19 mouse cellular contexts compared by ENCODE assay signal in genomic region chr11:24251516-24251915, GRCm38 (mm10).
DNase-seq lines count a peak whose midpoint lies in the region; ATAC-seq and TF ChIP-seq lines count a peak whose summit lies in the region.
"Had no signal": no experiment of that assay in that cellular context is flagged by ENCODE, and none has a peak within 500 bp of the region (broad histone marks: within the 10 kb centered on the region; RNA-seq: fewer than 3 reads in every experiment).

No protein-coding gene starts in this region.

- ATAC-seq in forebrain, postnatal 0 days: peak; percentile 56; the same call in 1 of the 2 replicates
- ATAC-seq in forebrain, embryonic 12.5 days (ENCODE audit: low FRiP score): no peak
- ATAC-seq in kidney, embryonic 14.5 days (ENCODE audit: low FRiP score, low TSS enrichment): no peak
- ATAC-seq in midbrain, embryonic 12.5 days (ENCODE audit: low FRiP score, low read depth): peak; percentile 19; the same call in 1 of the 2 replicates
- ATAC-seq in CD4-positive, CD25-positive, alpha-beta regulatory T cell, adult 4 months: no peak
- ATAC-seq: forebrain, embryonic 16.5 days; inflammation-experienced regulatory T-cells, adult 6 months; lung, postnatal 0 days had no signal

- H3K9ac ChIP-seq in forebrain, postnatal 0 days: no peak overlapping the region
- H3K9ac ChIP-seq in forebrain, embryonic 12.5 days: no peak overlapping the region
- H3K9ac ChIP-seq in kidney, embryonic 14.5 days (ENCODE audit: low read depth, low read length): no peak overlapping the region
- no peak overlapping the region for H3K9ac ChIP-seq in midbrain, embryonic 12.5 days (replicated peaks)
- H3K9ac ChIP-seq: hindbrain, embryonic 12.5 days; liver, embryonic 14.5 days had no signal

- no peak overlapping the region for H3K4me2 ChIP-seq in forebrain, postnatal 0 days (ENCODE audit: low read depth)
- H3K4me2 ChIP-seq in forebrain, embryonic 12.5 days: no peak overlapping the region
- H3K4me2 ChIP-seq in kidney, embryonic 14.5 days (replicated peaks; ENCODE audit: low read depth, low read length): no peak overlapping the region
- H3K4me2 ChIP-seq in midbrain, embryonic 12.5 days (replicated peaks): no peak overlapping the region
- H3K4me2 ChIP-seq: hindbrain, embryonic 12.5 days had no signal

- 0 out of 2 replicates have a peak, but pooled peaks cover 3% of the 10 kb centered on the region for H3K4me1 ChIP-seq in forebrain, postnatal 0 days (ENCODE audit: insufficient read depth)
- peaks cover 17% of the 10 kb centered on the region; the same call in 1 of the 2 replicates for H3K4me1 ChIP-seq in forebrain, embryonic 12.5 days
- H3K4me1 ChIP-seq in kidney, embryonic 14.5 days (ENCODE audit: control insufficient read depth, insufficient read depth, low read length): no peaks in the 10 kb centered on the region
- H3K4me1 ChIP-seq in midbrain, embryonic 12.5 days: peaks cover 3% of the 10 kb centered on the region; the same call in 1 of the 2 replicates

- TF ChIP-seq CTCF in forebrain, postnatal 0 days (IDR thresholded peaks at IDR 0.05; ENCODE audit: low read depth): no peak

- H3K27ac ChIP-seq in forebrain, postnatal 0 days (ENCODE audit: low read depth, low read length): no peak overlapping the region
- H3K27ac ChIP-seq in forebrain, embryonic 12.5 days: no peak overlapping the region
- H3K27ac ChIP-seq in kidney, embryonic 14.5 days (ENCODE audit: low read depth, low read length): no peak overlapping the region
- no peak overlapping the region for H3K27ac ChIP-seq in midbrain, embryonic 12.5 days (replicated peaks)
- H3K27ac ChIP-seq: heart, embryonic 10.5 days; hindbrain, embryonic 12.5 days; liver, embryonic 14.5 days had no signal

- peak; percentile 13 for DNase-seq in forebrain, postnatal 0 days
- DNase-seq in kidney, adult 9 months: peak; percentile 13
- DNase-seq in kidney, postnatal 14 days: peak; percentile 4
- DNase-seq: B cell, adult 2 months; cerebellum, adult 9-11 months; embryo, embryonic 11 days; gastrocnemius, postnatal 36 days; thymus, postnatal 4 days had no signal

- no peaks in the 10 kb centered on the region for H3K9me3 ChIP-seq in forebrain, postnatal 0 days (ENCODE audit: low read length)
- no peaks in the 10 kb centered on the region for H3K9me3 ChIP-seq in forebrain, embryonic 12.5 days
- H3K9me3 ChIP-seq in kidney, embryonic 14.5 days (ENCODE audit: control insufficient read depth, low read length): no peaks in the 10 kb centered on the region
- H3K9me3 ChIP-seq in midbrain, embryonic 12.5 days: no peaks in the 10 kb centered on the region; the same call in 1 of the 2 replicates
- H3K9me3 ChIP-seq: heart, embryonic 10.5 days; hindbrain, embryonic 12.5 days had no signal

- H3K36me3 ChIP-seq in forebrain, postnatal 0 days (ENCODE audit: insufficient read depth): no peaks in the 10 kb centered on the region
- H3K36me3 ChIP-seq in forebrain, embryonic 12.5 days (replicated peaks): no peaks in the 10 kb centered on the region
- no peaks in the 10 kb centered on the region for H3K36me3 ChIP-seq in kidney, embryonic 14.5 days (ENCODE audit: control insufficient read depth, insufficient read depth, low read length)
- H3K36me3 ChIP-seq in midbrain, embryonic 12.5 days: no peaks in the 10 kb centered on the region
- H3K36me3 ChIP-seq: heart, embryonic 10.5 days; hindbrain, embryonic 12.5 days had no signal

- H3K4me3 ChIP-seq in forebrain, postnatal 0 days (ENCODE audit: low read depth, low read length): no peak overlapping the region
- H3K4me3 ChIP-seq in forebrain, embryonic 12.5 days (replicated peaks): no peak overlapping the region
- H3K4me3 ChIP-seq in kidney, embryonic 14.5 days (ENCODE audit: low read length): no peak overlapping the region
- no peak overlapping the region for H3K4me3 ChIP-seq in midbrain, embryonic 12.5 days
- H3K4me3 ChIP-seq: heart, embryonic 10.5 days; hindbrain, embryonic 12.5 days; myocyte had no signal

- H3K27me3 ChIP-seq in forebrain, postnatal 0 days (ENCODE audit: insufficient read depth, low read length): no peaks in the 10 kb centered on the region
- no peaks in the 10 kb centered on the region for H3K27me3 ChIP-seq in forebrain, embryonic 12.5 days
- 0 out of 2 replicates have a peak, but pooled peaks cover 2% of the 10 kb centered on the region for H3K27me3 ChIP-seq in kidney, embryonic 14.5 days (ENCODE audit: control insufficient read depth, insufficient read depth, low read length)
- H3K27me3 ChIP-seq in midbrain, embryonic 12.5 days: no peaks in the 10 kb centered on the region
- H3K27me3 ChIP-seq: hindbrain, embryonic 12.5 days had no signal

- 45% methylated on average over 5 of the region's 5 CpGs for WGBS in forebrain, postnatal 0 days
- WGBS in forebrain, embryonic 12.5 days: 56% methylated on average over 5 of the region's 5 CpGs
- WGBS in kidney, embryonic 14.5 days: 60% methylated on average over 5 of the region's 5 CpGs
- WGBS in midbrain, embryonic 12.5 days: 58% methylated on average over 5 of the region's 5 CpGs

Comparison
In these comparisons a context has a peak if more than half of its experiments do, and no peak if none do; other contexts are left out.
1. ATAC-seq: peak in forebrain, postnatal 0 days (single experiment) and midbrain, embryonic 12.5 days (single experiment); none in forebrain, embryonic 12.5 days (single experiment), kidney, embryonic 14.5 days (single experiment) and CD4-positive, CD25-positive, alpha-beta regulatory T cell, adult 4 months (single experiment).
2. Peak in every context shown above with its lines, with median percentiles within 50 percentile points of each other: DNase-seq.